Mouse (Mus musculus) thymus, postnatal 10 days (tissue): ENCODE results near the gene B3galt1.

Source experiments
- DNase-seq, 2 experiments: peaks; one replicate each; pipeline ENCODE4 v3.0.0; 2021; ENCODE audit warnings: low spot score in 2 of 2

Gene B3galt1

GRCm38 (mm10) chr2:67565480-67566331, at the start of gene B3galt1:
TSS of gene B3galt1 (plus strand) at chr2:67565871.
- peak; percentile 7 to 30 for DNase-seq

- no peak for DNase-seq
These were observed 49.3 kb upstream of the B3galt1 start for GRCm38 (mm10) chr2:67516405-67516804.

DNA sequence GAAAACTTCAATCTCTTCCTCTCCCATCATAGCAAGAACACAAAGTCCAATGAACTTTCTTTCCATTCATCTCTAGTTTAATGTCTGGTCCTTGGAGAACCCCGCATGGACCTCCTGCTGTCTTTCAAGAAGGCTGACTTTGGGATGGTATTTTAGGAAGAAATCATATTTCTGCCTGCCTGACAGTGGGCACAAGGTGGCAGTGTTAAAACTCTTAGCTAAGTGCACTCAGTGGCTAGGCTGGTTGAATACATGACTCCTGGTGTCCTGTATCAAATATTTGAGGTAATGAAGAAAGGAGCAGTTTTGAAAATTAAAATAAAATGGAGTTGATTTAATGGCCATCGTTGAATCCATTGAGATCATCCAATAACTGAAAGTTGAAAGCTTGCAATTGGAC, 30.3 kb upstream of the B3galt1 start:
- DNase-seq: no peak

GRCm38 (mm10) chr2:67539426-67539825, 26.2 kb upstream of the B3galt1 start:
- DNase-seq: no peak

GRCm38 (mm10) chr2:67541957-67542696, 23.5 kb upstream of the B3galt1 start:
- DNase-seq: no peak

DNA sequence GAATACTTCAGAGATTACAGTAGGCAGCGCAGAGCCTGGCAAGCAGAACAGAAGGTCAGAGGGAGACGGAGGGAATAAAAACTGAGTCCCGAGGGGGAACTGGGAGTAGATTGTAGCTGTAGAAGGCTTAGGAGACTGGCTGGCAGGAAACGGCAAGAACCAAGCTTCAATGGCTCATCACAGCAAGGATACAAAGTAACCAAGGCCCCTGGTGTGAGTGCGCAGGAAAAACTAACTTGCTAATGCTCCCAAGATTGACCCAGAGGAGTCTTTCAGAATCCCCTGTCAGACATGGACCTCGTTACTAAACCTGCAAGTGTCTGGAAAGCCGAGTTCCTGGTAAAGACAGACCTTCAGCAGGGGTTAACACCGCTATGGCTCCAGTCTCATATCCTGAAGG, 21.2 kb upstream of the B3galt1 start:
- no peak for DNase-seq

DNA sequence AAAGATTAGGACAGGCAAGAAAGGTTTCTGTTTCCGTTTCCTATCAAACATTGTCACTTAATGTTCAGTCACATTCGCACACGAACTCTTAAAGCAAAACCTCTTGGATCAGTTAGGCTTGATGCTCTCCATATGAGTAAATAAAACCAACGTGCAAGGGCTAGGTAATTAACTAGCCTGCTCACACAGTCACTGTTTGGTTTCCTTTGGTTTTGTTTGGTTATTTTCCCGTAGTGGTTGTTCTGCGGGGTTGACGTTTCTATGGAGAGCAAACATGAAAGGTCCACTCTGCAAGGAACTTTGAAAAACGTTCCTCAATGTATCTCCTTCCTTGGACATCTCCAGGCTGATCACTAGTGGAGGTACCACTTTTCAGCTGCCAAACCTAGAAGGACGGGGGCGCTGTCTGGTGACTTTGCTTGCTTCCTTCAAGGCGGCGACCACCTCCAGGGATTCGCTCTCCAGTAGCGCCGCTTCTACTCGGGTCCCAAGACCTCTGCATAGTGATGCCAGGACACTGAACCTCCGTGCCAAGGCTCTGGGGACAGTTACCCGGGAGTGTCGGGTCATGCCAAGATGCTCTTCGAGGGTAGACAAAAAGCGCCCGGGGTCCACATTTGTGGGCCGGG, 706 bp upstream of the B3galt1 start:
- no peak for DNase-seq

DNA sequence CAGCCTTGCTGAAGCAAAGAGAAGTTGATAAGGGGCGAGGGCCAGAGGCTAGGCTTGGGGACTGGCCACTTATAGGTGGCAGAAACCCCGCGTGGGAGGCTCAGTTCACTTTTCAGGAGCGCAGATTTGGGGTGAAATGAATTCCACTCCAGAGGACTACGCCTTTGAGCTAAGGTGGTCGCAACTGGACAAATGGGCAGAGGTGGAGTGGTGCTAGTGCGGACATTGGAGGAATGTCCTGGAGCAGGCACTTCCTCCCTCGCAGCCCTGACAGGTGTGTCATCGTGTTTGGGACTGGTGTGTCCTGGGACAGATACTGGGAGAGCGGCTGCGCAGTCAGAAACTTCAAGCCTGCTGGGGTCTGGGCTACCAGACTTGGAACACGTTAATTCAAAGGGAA, 895 bp downstream of the B3galt1 start:
- DNase-seq: no peak

GRCm38 (mm10) chr2:67567141-67567680, 1.5 kb downstream of the B3galt1 start:
- no peak for DNase-seq

- DNase-seq: no peak
These were observed 11.0 kb downstream of the B3galt1 start for GRCm38 (mm10) chr2:67576634-67577033.

DNA sequence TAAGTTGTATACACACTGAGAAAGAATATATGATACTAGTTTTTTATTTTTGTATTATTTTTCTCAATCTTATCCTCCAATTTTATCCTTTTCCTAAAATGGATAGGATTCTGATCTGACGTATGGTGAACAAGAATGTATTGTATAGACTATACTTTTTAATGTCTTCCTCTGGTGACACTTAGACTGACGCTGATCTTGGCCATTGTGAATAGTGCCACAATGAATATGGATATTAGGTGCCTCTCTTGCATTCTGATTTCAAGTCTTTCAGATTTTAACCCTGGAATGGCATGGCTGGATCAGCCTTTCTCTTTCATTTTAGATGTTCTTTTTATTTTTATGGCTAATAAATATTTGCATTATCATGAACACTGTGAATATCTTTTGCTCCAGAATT, 17.4 kb downstream of the B3galt1 start:
- DNase-seq: no peak

- no peak for DNase-seq
These were observed 24.7 kb downstream of the B3galt1 start for GRCm38 (mm10) chr2:67590408-67590807.

- DNase-seq: no peak
These were observed 26.4 kb downstream of the B3galt1 start for GRCm38 (mm10) chr2:67591831-67592629.

GRCm38 (mm10) chr2:67622902-67623301, 57.2 kb downstream of the B3galt1 start:
- DNase-seq: no peak

DNA sequence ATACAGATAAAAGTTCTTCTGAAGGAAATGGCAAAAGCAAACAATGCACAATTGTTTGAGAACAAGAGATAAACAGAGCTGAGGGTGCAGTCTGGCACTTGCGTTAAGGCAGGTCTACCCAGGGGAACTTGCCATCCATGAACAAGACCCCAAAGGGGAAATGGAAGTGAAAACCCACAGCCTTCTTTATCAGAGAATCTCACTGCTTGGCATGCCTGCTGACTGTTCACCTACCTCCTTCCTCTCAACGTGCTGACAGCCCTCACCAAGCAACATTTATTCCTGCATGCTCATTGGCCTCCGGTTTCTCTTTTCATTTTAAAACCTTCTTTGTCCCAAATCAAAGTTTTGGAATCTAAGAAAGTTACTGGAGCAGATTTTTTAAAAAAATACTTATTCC, 62.0 kb downstream of the B3galt1 start:
- DNase-seq: no peak

GRCm38 (mm10) chr2:67628289-67628688, 62.6 kb downstream of the B3galt1 start:
- DNase-seq: no peak

DNA sequence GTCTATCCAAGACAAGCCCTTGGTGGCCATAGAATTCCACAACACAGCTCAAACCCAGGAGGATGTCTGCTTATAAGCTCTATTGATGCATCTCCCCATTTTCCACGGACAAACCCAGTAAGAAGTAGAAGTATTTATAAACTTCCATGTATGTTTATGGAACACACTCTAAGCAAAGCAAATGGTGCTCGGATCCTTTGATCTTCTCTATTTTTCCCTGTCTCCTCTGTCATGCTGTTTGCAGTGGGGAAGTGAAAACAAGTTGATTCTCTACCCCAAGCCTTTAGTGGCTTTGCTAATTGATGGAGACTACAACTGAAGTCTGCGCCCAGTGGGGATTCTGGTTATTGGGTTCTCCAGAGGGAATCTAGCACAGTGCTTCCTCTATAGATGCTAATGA, 89.2 kb downstream of the B3galt1 start:
- DNase-seq: no peak

DNA sequence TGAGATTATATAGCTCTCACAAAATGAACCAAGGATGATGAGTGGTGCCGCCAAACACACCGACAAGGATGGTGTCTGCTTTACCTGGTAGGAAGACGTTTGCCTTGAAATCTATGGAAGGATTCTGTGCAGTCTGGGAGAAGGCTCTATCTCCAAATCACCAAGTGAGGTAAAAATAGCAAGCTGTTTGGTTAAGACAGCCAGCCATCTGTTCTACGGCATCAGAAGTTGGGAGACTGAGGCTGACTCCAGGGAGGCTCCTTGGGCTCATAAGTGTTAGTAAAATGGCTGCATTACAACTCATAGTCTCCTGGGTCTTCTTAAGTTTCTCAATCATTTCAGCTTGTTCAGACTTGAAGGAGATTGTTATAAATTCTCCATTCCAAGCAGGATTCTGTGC, 91.7 kb downstream of the B3galt1 start:
- DNase-seq: no peak

DNA sequence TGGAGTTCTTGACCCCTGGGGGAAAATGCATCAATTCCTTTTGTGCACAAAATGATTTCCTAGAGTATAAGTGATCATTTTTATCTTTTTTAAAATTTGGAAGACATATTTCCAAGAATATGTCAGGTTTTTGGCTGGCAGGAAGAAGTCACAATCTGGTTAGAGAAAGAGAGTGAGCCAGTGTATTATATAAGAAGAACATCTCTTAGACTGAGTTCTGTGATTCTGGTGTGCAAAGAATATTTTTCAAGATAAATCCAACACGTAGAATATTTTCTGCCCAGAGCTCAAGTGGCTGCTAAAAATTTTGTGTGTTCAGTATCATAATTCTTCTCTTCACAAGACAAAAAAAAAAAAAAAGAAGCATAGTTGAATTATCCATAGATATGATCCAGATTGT, 92.4 kb downstream of the B3galt1 start:
- DNase-seq: no peak

DNA sequence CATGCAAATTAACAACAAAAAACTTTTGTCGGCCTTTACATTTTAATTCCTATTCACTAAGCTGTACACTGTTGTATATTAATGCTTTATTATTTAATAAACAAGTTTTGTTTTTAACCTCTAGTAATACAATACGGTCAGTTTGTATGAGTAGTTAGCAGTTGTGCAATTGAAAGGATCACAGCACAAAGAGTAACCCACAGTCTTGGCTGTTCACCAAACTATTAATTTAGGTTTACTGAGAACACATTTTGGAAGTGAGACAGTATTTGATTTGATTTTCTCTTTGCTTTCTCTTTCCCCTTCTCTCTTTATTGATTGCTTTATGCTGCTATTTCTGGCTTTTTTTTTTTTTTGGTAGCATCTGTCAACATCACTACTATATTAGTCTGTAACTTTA, 106.0 kb downstream of the B3galt1 start:
- no peak for DNase-seq

DNA sequence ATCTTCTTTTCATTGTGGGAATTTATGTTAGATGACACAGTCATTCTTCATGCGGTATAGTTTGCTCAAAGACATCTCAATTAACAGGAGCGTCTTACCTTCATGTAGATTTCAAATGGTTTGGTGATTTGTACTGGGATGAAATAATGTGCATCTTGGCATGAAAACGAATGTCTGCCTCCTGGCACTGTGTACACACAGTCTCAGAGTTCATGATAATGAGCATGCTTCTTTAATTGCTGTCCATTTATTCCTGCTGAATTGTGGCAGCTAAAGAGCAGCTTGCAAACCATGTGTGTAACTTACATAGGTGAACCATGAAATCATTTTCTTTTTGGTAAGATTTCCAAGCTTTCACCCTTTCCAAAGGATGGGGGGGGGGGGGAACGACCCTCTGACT, 112.0 kb downstream of the B3galt1 start:
- no peak for DNase-seq

- no peak for DNase-seq
These were observed 158.6 kb downstream of the B3galt1 start for GRCm38 (mm10) chr2:67724249-67724648.
